Mouse (Mus musculus) bone marrow macrophage, adult 2 months (primary cell): Measurements from ENCODE around the gene Lrrc8b.

Experiments
- CTCF ChIP-seq: IDR thresholded peaks from 2 replicates; pipeline ENCODE4 v1.5.1; 2012; ENCODE audit warnings: low read depth, mild to moderate bottlenecking, low read length, moderate library complexity
- POLR2A ChIP-seq: IDR thresholded peaks from 2 replicates; pipeline ENCODE4 v1.6.1; 2012; ENCODE audit warnings: mild to moderate bottlenecking, low read depth, low read length, borderline replicate concordance

DNA sequence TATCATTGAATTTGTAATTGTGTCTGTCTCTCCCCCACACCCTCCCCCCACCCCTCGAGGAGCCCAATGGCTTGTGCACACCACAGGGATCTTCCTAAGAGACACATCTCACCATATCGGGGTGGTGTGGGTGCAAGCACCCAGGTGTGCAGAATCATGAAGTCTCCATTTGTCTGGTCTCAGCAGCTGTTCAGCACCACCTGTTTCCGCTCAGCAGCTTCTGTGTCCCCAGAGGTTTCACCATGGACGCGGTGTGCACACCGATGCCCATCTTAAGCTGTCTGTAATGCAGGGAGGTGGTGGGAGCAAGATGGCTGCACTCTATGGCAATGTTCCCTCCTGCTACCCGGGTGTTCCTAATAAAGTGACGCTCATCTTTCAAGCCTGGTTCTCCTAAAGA lies 14.6 kb downstream of the Lrrc8b start:
- TF ChIP-seq CTCF (no peak), POLR2A (no peak)
